Mouse (Mus musculus): ENCODE results near the gene Polg2. TPM values are rescaled to one million over a fixed set of nuclear protein-coding genes. Genes with fewer than 3 reads are reported as not detected.
A peak's percentile ranks its signal among the peaks of the same experiment; 100 is the strongest.

Gene Polg2
- polyA plus RNA-seq, 1 experiment from 2014 or later, result 9.4 TPM

GRCm38 (mm10) chr11:106778589-106779387 is 549 bp downstream of the Polg2 start:
- no peak for DNase-seq
- Histone ChIP-seq H3K27me3 (ENCODE audit: control insufficient read depth, insufficient read depth, low read length) (no peaks in the 10 kb centered on the region), H3K9ac (replicated peaks; ENCODE audit: low read length) (peak overlapping the region; percentile 77), H3K9me3 (ENCODE audit: control insufficient read depth, low read length) (no peaks in the 10 kb centered on the region), H3K4me1 (ENCODE audit: control insufficient read depth, insufficient read depth, low read length) (no peaks in the 10 kb centered on the region), H3K4me3 (replicated peaks; ENCODE audit: low read depth, low read length) (peak overlapping the region; percentile 71), H3K36me3 (ENCODE audit: control insufficient read depth, insufficient read depth, low read length) (peaks cover 62% of the 10 kb centered on the region), H3K4me2 (ENCODE audit: low read length) (peak overlapping the region; percentile 89), H3K27ac (replicated peaks; ENCODE audit: low read depth, low read length) (peak overlapping the region; percentile 91)
- peak; percentile 83 for ATAC-seq (ENCODE audit: low FRiP score, low TSS enrichment)
- WGBS, result 3% methylated on average over 39 of the region's 39 CpGs

DNA sequence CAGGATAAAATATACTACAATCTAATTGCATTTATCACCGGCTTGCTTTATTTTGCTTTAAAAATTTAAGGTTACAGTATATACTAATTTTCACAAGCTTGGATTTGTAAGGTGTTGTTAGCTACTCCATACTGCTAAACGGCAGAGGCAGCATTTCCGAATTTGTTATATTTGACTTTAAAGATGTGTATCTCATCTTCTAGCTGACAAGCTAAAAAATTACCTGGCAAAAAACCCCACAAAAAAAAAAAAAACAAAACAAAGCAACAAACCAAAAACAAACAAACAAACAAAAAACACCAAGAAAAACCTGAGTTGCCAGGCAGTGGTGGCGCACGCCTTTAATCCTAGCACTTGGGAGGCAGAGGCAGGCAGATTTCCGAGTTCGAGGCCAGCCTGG is 1.2 kb downstream of the Polg2 start:
- Histone ChIP-seq H3K36me3 (ENCODE audit: control insufficient read depth, insufficient read depth, low read length) (peaks cover 62% of the 10 kb centered on the region), H3K4me3 (replicated peaks; ENCODE audit: low read depth, low read length) (no peak overlapping the region), H3K9ac (replicated peaks; ENCODE audit: low read length) (no peak overlapping the region), H3K4me2 (ENCODE audit: low read length) (peak overlapping the region; percentile 10; the same call in 1 of the 2 replicates), H3K27ac (replicated peaks; ENCODE audit: low read depth, low read length) (no peak overlapping the region), H3K9me3 (ENCODE audit: control insufficient read depth, low read length) (no peaks in the 10 kb centered on the region), H3K27me3 (ENCODE audit: control insufficient read depth, insufficient read depth, low read length) (no peaks in the 10 kb centered on the region), H3K4me1 (ENCODE audit: control insufficient read depth, insufficient read depth, low read length) (no peaks in the 10 kb centered on the region)
- WGBS, result 95% methylated on average over 7 of the region's 7 CpGs
- DNase-seq, result no peak
- ATAC-seq (ENCODE audit: low FRiP score, low TSS enrichment), result no peak

GRCm38 (mm10) chr11:106777395-106777794 is 1.9 kb downstream of the Polg2 start:
- 97% methylated on average over 3 of the region's 3 CpGs for WGBS
- H3K4me2 ChIP-seq (ENCODE audit: low read length), result no peak overlapping the region
- no peaks in the 10 kb centered on the region for H3K27me3 ChIP-seq (ENCODE audit: control insufficient read depth, insufficient read depth, low read length)
- H3K36me3 ChIP-seq (ENCODE audit: control insufficient read depth, insufficient read depth, low read length), result peaks cover 62% of the 10 kb centered on the region
- H3K27ac ChIP-seq (replicated peaks; ENCODE audit: low read depth, low read length), result no peak overlapping the region
- DNase-seq, result no peak
- H3K4me3 ChIP-seq (replicated peaks; ENCODE audit: low read depth, low read length), result no peak overlapping the region
- ATAC-seq (ENCODE audit: low FRiP score, low TSS enrichment), result no peak
- no peaks in the 10 kb centered on the region for H3K4me1 ChIP-seq (ENCODE audit: control insufficient read depth, insufficient read depth, low read length)
- H3K9ac ChIP-seq (replicated peaks; ENCODE audit: low read length), result no peak overlapping the region
- H3K9me3 ChIP-seq (ENCODE audit: control insufficient read depth, low read length), result no peaks in the 10 kb centered on the region

DNA sequence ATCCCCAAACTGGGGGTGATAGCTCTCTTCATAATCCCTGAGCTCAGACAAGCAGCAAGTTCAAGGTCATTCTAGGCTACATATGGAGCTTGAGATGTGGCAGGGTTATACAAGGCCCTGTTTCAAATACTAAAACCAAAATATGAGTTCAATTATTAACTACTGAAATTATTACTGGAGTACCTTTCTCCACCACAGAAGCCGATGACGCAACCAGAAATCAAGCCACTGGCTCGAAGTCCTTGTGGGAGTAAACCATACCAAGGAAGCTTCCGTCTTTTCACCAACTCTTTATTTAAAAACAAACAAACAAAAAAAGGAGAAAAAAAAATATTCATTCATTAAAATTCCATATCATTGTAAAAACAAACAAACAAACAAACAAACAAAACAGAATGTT is 2.4 kb downstream of the Polg2 start:
- no peaks in the 10 kb centered on the region for H3K9me3 ChIP-seq (ENCODE audit: control insufficient read depth, low read length)
- H3K4me1 ChIP-seq (ENCODE audit: control insufficient read depth, insufficient read depth, low read length), result no peaks in the 10 kb centered on the region
- ATAC-seq (ENCODE audit: low FRiP score, low TSS enrichment), result no peak
- WGBS, result 98% methylated on average over 4 of the region's 4 CpGs
- H3K27me3 ChIP-seq (ENCODE audit: control insufficient read depth, insufficient read depth, low read length), result no peaks in the 10 kb centered on the region
- no peak overlapping the region for H3K9ac ChIP-seq (replicated peaks; ENCODE audit: low read length)
- H3K27ac ChIP-seq (replicated peaks; ENCODE audit: low read depth, low read length), result no peak overlapping the region
- no peak overlapping the region for H3K4me3 ChIP-seq (replicated peaks; ENCODE audit: low read depth, low read length)
- no peak overlapping the region for H3K4me2 ChIP-seq (ENCODE audit: low read length)
- peaks cover 62% of the 10 kb centered on the region for H3K36me3 ChIP-seq (ENCODE audit: control insufficient read depth, insufficient read depth, low read length)
- DNase-seq, result no peak

DNA sequence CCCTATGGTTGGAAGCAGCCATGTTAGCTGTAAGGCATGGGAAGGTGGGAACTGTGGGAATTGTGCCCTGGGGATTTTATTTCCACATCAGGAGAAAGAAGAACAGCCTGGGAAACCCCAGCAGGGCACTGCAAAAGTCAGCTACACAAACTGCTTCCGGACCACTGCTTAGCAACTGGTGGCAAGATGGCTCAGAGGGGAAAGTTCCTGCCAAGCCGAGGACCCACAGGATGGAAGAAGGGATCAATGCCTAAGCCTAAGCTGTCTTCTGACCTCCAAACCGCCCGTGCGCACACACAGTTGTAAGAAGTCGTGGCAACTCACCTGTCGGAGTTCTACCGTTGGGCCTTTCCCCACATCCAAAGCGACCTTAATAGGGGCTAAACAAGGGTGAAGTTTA is 6.3 kb downstream of the Polg2 start:
- no peak overlapping the region for H3K9ac ChIP-seq (replicated peaks; ENCODE audit: low read length)
- ATAC-seq (ENCODE audit: low FRiP score, low TSS enrichment) (no peak), DNase-seq (no peak)
- H3K9me3 ChIP-seq (ENCODE audit: control insufficient read depth, low read length), result no peaks in the 10 kb centered on the region
- H3K27ac ChIP-seq (replicated peaks; ENCODE audit: low read depth, low read length), result no peak overlapping the region
- H3K4me2 ChIP-seq (ENCODE audit: low read length), result no peak overlapping the region
- peaks cover 67% of the 10 kb centered on the region for H3K36me3 ChIP-seq (ENCODE audit: control insufficient read depth, insufficient read depth, low read length)
- 94% methylated on average over 9 of the region's 9 CpGs for WGBS
- no peaks in the 10 kb centered on the region for H3K27me3 ChIP-seq (ENCODE audit: control insufficient read depth, insufficient read depth, low read length)
- H3K4me1 ChIP-seq (ENCODE audit: control insufficient read depth, insufficient read depth, low read length), result no peaks in the 10 kb centered on the region
- H3K4me3 ChIP-seq (replicated peaks; ENCODE audit: low read depth, low read length), result no peak overlapping the region

DNA sequence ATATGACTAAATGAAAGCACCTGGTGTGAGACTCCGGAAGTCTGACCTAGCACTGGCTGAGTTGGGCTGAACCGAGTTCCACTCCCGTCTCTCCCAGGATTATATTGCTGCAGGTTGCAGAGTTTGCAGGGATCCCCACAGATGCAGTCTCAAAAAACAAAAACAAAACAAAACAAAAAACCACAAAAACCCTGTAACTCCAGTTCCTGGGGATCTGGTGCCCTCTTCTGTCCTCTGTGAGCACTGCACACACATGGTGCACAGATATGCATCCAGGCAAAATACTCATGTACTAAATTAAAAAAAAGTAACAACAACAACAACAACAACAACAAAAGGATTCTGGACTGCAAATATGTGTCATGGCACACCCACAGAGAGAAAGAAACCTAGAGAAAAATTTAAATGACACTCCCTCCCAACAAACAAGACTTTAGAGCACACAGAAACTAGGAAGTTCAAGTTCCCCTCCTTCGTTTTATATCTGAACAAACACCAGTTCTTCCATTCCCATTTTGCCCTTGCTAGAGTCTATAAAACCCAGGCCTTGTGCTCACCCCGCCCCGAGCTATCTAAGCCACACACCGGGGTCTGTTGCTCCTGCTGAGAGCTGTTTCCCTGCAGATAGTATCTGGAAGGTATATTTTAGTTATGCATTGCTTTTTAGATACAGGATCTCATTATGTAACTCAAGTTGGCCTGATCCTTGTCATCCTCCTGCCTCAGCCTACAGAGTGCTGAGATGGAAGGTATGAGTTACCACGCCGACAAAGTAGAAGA is 9.0 kb downstream of the Polg2 start:
- Histone ChIP-seq H3K9me3 (ENCODE audit: control insufficient read depth, low read length) (no peaks in the 10 kb centered on the region), H3K27me3 (ENCODE audit: control insufficient read depth, insufficient read depth, low read length) (no peaks in the 10 kb centered on the region), H3K27ac (replicated peaks; ENCODE audit: low read depth, low read length) (no peak overlapping the region), H3K4me1 (ENCODE audit: control insufficient read depth, insufficient read depth, low read length) (no peaks in the 10 kb centered on the region), H3K36me3 (ENCODE audit: control insufficient read depth, insufficient read depth, low read length) (peaks cover 81% of the 10 kb centered on the region), H3K9ac (replicated peaks; ENCODE audit: low read length) (no peak overlapping the region), H3K4me2 (ENCODE audit: low read length) (no peak overlapping the region), H3K4me3 (replicated peaks; ENCODE audit: low read depth, low read length) (no peak overlapping the region)
- DNase-seq, result peak; percentile 42
- 97% methylated on average over 9 of the region's 9 CpGs for WGBS
- ATAC-seq (ENCODE audit: low FRiP score, low TSS enrichment), result no peak

DNA sequence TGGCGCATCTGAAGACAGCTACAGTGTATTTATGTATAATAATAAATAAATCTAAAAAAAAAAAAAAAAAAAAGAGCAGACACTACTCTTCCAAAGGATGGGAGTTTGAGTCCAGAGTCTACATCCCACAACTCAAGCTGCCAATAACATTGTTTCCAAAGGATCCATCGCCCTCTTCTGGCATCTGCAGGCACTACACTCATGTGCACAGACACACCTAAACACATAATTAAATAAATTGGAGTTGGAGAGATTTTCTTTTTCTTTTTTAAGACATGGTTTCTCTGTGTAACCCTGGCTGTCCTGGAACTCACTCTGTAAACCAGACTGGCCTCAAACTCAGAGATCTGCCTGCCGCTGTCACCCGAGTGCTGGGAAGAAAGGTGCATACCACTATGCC is 11.8 kb downstream of the Polg2 start:
- Histone ChIP-seq H3K4me3 (replicated peaks; ENCODE audit: low read depth, low read length) (no peak overlapping the region), H3K9me3 (ENCODE audit: control insufficient read depth, low read length) (no peaks in the 10 kb centered on the region), H3K27ac (replicated peaks; ENCODE audit: low read depth, low read length) (no peak overlapping the region), H3K4me1 (ENCODE audit: control insufficient read depth, insufficient read depth, low read length) (no peaks in the 10 kb centered on the region), H3K9ac (replicated peaks; ENCODE audit: low read length) (no peak overlapping the region), H3K27me3 (ENCODE audit: control insufficient read depth, insufficient read depth, low read length) (no peaks in the 10 kb centered on the region), H3K36me3 (ENCODE audit: control insufficient read depth, insufficient read depth, low read length) (peaks cover 56% of the 10 kb centered on the region), H3K4me2 (ENCODE audit: low read length) (no peak overlapping the region)
- no peak for ATAC-seq (ENCODE audit: low FRiP score, low TSS enrichment)
- DNase-seq, result no peak
- WGBS, result 95% methylated on average over 4 of the region's 4 CpGs

DNA sequence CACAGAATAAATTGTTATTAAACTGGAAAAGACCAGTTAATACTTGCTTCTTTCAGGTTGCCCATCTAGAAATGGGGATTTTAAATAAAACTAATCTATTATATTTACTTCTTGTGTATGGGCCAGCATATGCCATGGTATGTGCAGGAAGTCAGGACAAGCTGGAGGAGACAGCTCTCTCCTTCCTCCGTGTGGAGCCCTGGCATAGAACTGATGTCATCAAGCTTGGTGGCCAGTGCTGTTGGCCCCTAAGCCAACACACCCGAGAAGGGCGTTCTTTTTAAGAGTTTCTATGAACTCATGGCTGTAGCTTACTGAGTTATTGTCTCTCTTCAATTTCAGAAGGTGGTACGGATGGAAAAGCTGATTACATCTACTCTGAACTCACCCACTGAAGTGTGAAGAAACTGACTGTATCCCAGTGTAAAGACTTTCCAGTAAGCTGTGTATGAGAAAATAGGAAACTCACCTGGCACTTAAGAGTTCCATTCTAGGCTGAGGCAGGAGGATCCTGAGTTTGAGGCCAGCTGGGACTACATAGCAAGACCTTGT is 12.7 kb downstream of the Polg2 start:
- 93% methylated on average over 4 of the region's 4 CpGs for WGBS
- Histone ChIP-seq H3K4me3 (replicated peaks; ENCODE audit: low read depth, low read length) (no peak overlapping the region), H3K27me3 (ENCODE audit: control insufficient read depth, insufficient read depth, low read length) (no peaks in the 10 kb centered on the region), H3K9ac (replicated peaks; ENCODE audit: low read length) (no peak overlapping the region), H3K4me1 (ENCODE audit: control insufficient read depth, insufficient read depth, low read length) (no peaks in the 10 kb centered on the region), H3K27ac (replicated peaks; ENCODE audit: low read depth, low read length) (no peak overlapping the region), H3K36me3 (ENCODE audit: control insufficient read depth, insufficient read depth, low read length) (peaks cover 49% of the 10 kb centered on the region), H3K9me3 (ENCODE audit: control insufficient read depth, low read length) (no peaks in the 10 kb centered on the region), H3K4me2 (ENCODE audit: low read length) (no peak overlapping the region)
- no peak for DNase-seq
- no peak for ATAC-seq (ENCODE audit: low FRiP score, low TSS enrichment)
